Mouse (Mus musculus) liver, embryonic 16.5 days (tissue): ENCODE data around the gene 2210408I21Rik. TPM values are rescaled to one million over a fixed set of nuclear protein-coding genes. Genes with fewer than 3 reads are reported as not detected.

ENCODE experiments used
- ATAC-seq: fragments of 200-750 bp; cut with Nextera tagmentation; 2 replicates; pipeline ENCODE4 v1.8.0; 2017; ENCODE audit warnings: low read depth, mild to moderate bottlenecking, moderate number of reproducible peaks, moderate library complexity
- H3K27ac ChIP-seq: fragments of 300-500 bp; sonication (generic); 2 replicates; pipeline ENCODE4 v1.5.1; 2014; ENCODE audit warnings: mild to moderate bottlenecking, low read length
- H3K27me3 ChIP-seq: fragments of 300-500 bp; sonication (generic); 2 replicates; pipeline ENCODE4 v1.6.1; 2014; ENCODE audit warnings: low read depth, low read length, mixed read lengths; ENCODE audit not compliant: control insufficient read depth, insufficient read depth
- H3K36me3 ChIP-seq: fragments of 300-500 bp; sonication (generic); 2 replicates; pipeline ENCODE4 v1.6.1; 2014; ENCODE audit warnings: mild to moderate bottlenecking; ENCODE audit not compliant: control insufficient read depth, insufficient read depth
- H3K4me1 ChIP-seq: fragments of 300-500 bp; sonication (generic); 2 replicates; pipeline ENCODE4 v1.6.1; 2014; ENCODE audit warnings: low read depth, low read length, mixed read lengths; ENCODE audit not compliant: control insufficient read depth
- H3K4me2 ChIP-seq: fragments of 300-500 bp; sonication (generic); 2 replicates; pipeline ENCODE4 v1.6.1; 2014; ENCODE audit warnings: low read depth, low read length, mixed read lengths
- H3K4me3 ChIP-seq: fragments of 300-500 bp; sonication (generic); 2 replicates; pipeline ENCODE4 v1.5.1; 2014; ENCODE audit warnings: low read depth, mild to moderate bottlenecking, low read length
- H3K9ac ChIP-seq: fragments of 300-500 bp; sonication (generic); 2 replicates; pipeline ENCODE4 v1.6.1; 2014; ENCODE audit warnings: low read depth, low read length
- H3K9me3 ChIP-seq: fragments of 300-500 bp; sonication (generic); replicated peaks from 2 replicates; pipeline ENCODE4 v1.6.1; 2016; ENCODE audit warnings: low read length; ENCODE audit not compliant: control insufficient read depth
- WGBS: fragments of 180-500 bp; shearing (Covaris S2); extraction: QIAGEN DNeasy Blood & Tissue Kit; methylation state at CpG from one replicate; pipeline ENCODE4 v1.1.7; 2014; ENCODE audit not compliant: insufficient replicate concordance; 5-methylcytosine and 5-hydroxymethylcytosine counted together
- polyA plus RNA-seq: library from polyadenylated mRNA; unstranded; fragments of >200 nt; fragmentation: Nextera tagmentation; extraction: Ambion mirVana; gene quantifications from 2 replicates; pipeline ENCODE4 v1.2.1, GENCODE M21; 2015

The 2210408I21Rik gene
- polyA plus RNA-seq, 1 experiment from 2014 or later, result 1.6 TPM

- Histone ChIP-seq H3K4me2 (no peak overlapping the region), H3K9me3 (no peaks in the 10 kb centered on the region), H3K4me1 (no peaks in the 10 kb centered on the region), H3K27ac (no peak overlapping the region), H3K36me3 (no peaks in the 10 kb centered on the region), H3K4me3 (no peak overlapping the region), H3K27me3 (no peaks in the 10 kb centered on the region), H3K9ac (no peak overlapping the region)
- WGBS, result 28% methylated on average over 2 of the region's 2 CpGs
- no peak for ATAC-seq
Measured at GRCm38 (mm10) chr13:77342097-77342496, 206.8 kb downstream of the 2210408I21Rik start.

DNA sequence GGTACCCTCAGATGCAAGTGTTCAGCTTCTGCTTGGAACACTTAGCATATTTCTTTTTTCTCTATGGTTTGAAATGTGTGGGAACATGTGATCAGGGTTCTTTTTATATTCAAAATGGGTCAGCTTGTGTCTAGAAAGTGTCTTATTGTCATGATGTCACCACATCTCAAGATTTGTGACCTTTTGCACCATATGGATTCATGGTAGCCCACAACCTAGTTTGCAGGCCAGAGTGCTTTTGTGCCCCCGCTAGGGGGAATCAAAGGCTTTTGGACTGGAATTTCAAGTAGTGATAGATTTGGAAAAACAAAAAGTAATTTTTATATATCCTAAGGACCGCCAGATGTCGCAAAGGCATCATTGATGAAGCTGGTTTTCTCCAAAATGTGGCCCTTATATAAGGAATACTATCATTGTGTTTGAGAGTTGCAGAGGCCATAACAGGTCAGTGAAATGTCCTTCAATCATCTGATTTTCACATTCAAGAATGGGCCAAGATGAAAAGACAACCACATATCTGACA lies 250.2 kb downstream of the 2210408I21Rik start:
- Histone ChIP-seq H3K4me1 (no peaks in the 10 kb centered on the region), H3K9me3 (no peaks in the 10 kb centered on the region), H3K9ac (no peak overlapping the region), H3K36me3 (no peaks in the 10 kb centered on the region), H3K27ac (no peak overlapping the region), H3K4me2 (no peak overlapping the region), H3K27me3 (no peaks in the 10 kb centered on the region), H3K4me3 (no peak overlapping the region)
- no peak for ATAC-seq
- WGBS, result 63% methylated on average over 3 of the region's 3 CpGs

DNA sequence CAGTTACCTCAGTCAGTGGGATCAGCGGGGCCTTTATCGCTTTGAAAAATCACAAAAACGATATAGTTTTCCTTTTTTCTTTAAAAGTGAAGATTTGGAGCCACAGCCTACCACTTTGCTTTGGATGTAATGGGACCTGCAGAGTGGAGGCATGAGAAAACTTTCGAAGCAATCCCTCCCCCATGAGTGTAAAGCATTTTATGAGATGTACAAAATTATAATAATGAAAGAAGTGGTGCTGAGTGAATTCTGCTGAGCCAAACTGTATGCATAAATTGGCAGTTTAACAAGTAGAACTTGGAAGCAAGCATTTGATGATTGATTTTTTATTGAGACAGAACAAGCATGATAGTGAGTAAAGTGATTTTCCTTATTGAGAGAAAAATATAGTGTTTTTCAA lies 250.7 kb downstream of the 2210408I21Rik start:
- ATAC-seq, result no peak
- Histone ChIP-seq H3K4me3 (no peak overlapping the region), H3K4me2 (no peak overlapping the region), H3K27ac (no peak overlapping the region), H3K27me3 (no peaks in the 10 kb centered on the region), H3K9me3 (no peaks in the 10 kb centered on the region), H3K4me1 (no peaks in the 10 kb centered on the region), H3K36me3 (no peaks in the 10 kb centered on the region), H3K9ac (no peak overlapping the region)
- WGBS, result 66% methylated on average over 4 of the region's 4 CpGs

DNA sequence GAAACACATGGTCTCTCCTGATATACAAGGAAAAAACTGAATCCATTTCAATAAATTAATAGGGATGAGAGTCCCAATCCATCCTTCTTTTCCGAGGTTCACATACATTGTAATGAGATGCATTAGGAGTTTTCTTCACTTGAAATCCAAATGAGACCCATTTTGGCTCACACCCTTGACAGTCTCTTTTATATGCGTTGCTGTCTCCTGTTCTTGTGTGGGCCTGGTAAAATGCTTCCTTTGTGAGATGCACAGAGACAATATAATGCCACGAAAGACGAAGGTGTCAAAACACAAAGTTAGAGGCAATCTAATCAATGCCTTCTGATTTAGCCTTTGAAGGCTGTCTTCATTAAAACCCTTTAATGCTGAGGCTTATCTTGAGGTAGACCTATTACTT lies 252.8 kb downstream of the 2210408I21Rik start:
- ATAC-seq, result no peak

GRCm38 (mm10) chr13:77389209-77389608 lies 253.9 kb downstream of the 2210408I21Rik start:
- no peak overlapping the region for H3K27ac ChIP-seq
- no peaks in the 10 kb centered on the region for H3K36me3 ChIP-seq
- H3K9me3 ChIP-seq, result no peaks in the 10 kb centered on the region
- H3K9ac ChIP-seq, result no peak overlapping the region
- no peak overlapping the region for H3K4me2 ChIP-seq
- no peaks in the 10 kb centered on the region for H3K27me3 ChIP-seq
- no peaks in the 10 kb centered on the region for H3K4me1 ChIP-seq
- no peak for ATAC-seq
- no peak overlapping the region for H3K4me3 ChIP-seq

More for the DNA sequence above, 252.8 kb downstream of the 2210408I21Rik start:
- H3K4me1 ChIP-seq, result no peaks in the 10 kb centered on the region
- no peak overlapping the region for H3K27ac ChIP-seq
- H3K4me2 ChIP-seq, result no peak overlapping the region
- WGBS, result 56% methylated on average over 4 of the region's 4 CpGs
- no peak overlapping the region for H3K9ac ChIP-seq
- H3K27me3 ChIP-seq, result no peaks in the 10 kb centered on the region
- no peak overlapping the region for H3K4me3 ChIP-seq
- no peaks in the 10 kb centered on the region for H3K9me3 ChIP-seq
- no peaks in the 10 kb centered on the region for H3K36me3 ChIP-seq

DNA sequence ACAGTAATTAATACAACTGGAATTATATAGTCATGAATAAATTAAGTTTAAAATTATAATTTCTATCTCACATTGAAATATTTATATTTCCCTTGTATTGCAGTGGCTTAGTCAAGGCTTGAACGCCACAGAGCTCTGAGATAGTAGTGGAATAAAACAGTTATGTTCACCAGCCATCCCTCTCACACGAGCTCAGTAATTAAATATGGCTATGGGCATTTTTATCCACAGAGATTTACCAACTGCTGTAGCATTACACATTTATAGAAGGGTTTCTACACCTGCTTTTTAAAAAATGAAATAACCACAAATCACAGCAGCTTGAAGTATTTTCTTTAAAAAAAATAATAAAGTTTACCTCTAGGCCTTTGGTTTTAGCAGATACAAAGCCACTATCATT lies 261.0 kb downstream of the 2210408I21Rik start:
- Histone ChIP-seq H3K36me3 (no peaks in the 10 kb centered on the region), H3K9ac (no peak overlapping the region), H3K4me1 (no peaks in the 10 kb centered on the region), H3K4me2 (no peak overlapping the region), H3K27me3 (no peaks in the 10 kb centered on the region), H3K27ac (no peak overlapping the region), H3K9me3 (no peaks in the 10 kb centered on the region), H3K4me3 (no peak overlapping the region)
- WGBS, result 42% methylated on average over 2 of the region's 2 CpGs
- ATAC-seq, result no peak

- no peak overlapping the region for H3K9ac ChIP-seq
- H3K4me2 ChIP-seq, result no peak overlapping the region
- H3K27me3 ChIP-seq, result no peaks in the 10 kb centered on the region
- no peaks in the 10 kb centered on the region for H3K36me3 ChIP-seq
- ATAC-seq, result no peak
- 72% methylated on average over 5 of the region's 5 CpGs for WGBS
- H3K4me3 ChIP-seq, result no peak overlapping the region
- no peaks in the 10 kb centered on the region for H3K9me3 ChIP-seq
- no peaks in the 10 kb centered on the region for H3K4me1 ChIP-seq
- H3K27ac ChIP-seq, result no peak overlapping the region
Measured at GRCm38 (mm10) chr13:77396981-77397380, 261.6 kb downstream of the 2210408I21Rik start.

DNA sequence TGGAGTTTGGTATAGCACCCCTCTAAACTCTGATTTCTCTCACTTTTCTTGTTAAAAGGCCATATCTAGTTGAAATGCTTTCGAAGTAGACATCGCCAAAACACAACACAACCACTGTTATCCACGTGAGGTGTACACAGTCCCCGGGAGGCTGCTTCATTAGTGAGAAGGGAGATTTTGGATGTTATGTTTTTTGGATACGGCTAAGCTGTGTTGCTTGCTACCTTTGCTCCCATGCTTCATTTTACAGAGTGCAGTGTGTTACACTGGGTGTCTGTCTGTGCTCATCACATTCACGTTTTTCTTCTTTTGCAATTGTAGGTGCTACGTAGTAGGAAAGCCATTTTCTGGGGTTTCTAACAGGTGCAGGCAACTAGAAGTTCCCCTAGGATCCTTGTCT lies 262.3 kb downstream of the 2210408I21Rik start:
- 70% methylated on average over 7 of the region's 7 CpGs for WGBS

DNA sequence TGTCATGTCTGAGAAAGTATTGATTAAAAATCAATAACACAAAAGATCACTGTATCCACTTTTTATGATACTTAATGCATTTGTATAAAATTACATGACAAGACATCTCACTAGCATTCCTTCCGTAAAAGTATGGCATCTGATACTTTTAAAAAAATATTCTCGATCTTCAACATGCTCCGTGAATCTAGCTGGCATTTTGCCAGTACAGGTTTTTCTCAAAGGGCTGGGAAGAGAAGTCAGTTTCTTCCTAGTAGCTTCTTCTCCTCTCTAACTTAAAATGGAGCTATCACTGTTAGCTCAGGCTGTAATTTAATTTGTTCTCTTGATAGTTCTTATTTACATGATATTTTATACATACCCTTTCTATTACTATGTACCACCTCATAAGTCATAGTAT lies 263.1 kb downstream of the 2210408I21Rik start:
- Histone ChIP-seq H3K36me3 (no peaks in the 10 kb centered on the region), H3K9me3 (no peaks in the 10 kb centered on the region), H3K9ac (no peak overlapping the region), H3K4me3 (no peak overlapping the region), H3K27ac (no peak overlapping the region), H3K4me1 (no peaks in the 10 kb centered on the region), H3K4me2 (no peak overlapping the region), H3K27me3 (no peaks in the 10 kb centered on the region)
- no peak for ATAC-seq
- WGBS, result 68% methylated on average over 3 of the region's 3 CpGs

More for the DNA sequence above, 262.3 kb downstream of the 2210408I21Rik start:
- Histone ChIP-seq H3K4me3 (no peak overlapping the region), H3K36me3 (no peaks in the 10 kb centered on the region), H3K27ac (no peak overlapping the region), H3K4me1 (no peaks in the 10 kb centered on the region), H3K9ac (no peak overlapping the region), H3K9me3 (no peaks in the 10 kb centered on the region), H3K27me3 (no peaks in the 10 kb centered on the region), H3K4me2 (no peak overlapping the region)
- no peak for ATAC-seq
